Mouse (Mus musculus) MEL (cell line): ENCODE measurements around the gene Gpd1. TPM values are rescaled to one million over a fixed set of nuclear protein-coding genes. Genes with fewer than 3 reads are reported as not detected.

Experiments used
- DNase-seq: peaks from one replicate; pipeline ENCODE4 v3.0.0; 2011; ENCODE audit warnings: low read depth, low spot score
- H3K27ac ChIP-seq: 2 replicates; pipeline ENCODE4 v1.5.1; 2012; ENCODE audit warnings: low read depth, mild to moderate bottlenecking, control low read depth, low read length, moderate library complexity; ENCODE audit not compliant: control insufficient read depth
- H3K27me3 ChIP-seq, 2 experiments: fragments of 150-350 bp in 1 of 2; sonication (generic) in 1 of 2; 2 replicates each; pipeline ENCODE4 v1.6.1; 2012; ENCODE audit warnings: low read length in 2 of 2, mild to moderate bottlenecking in 2 of 2, improper control_type of control experiment in 1 of 2, moderate library complexity in 1 of 2; ENCODE audit not compliant: insufficient read depth in 2 of 2, control insufficient read depth in 1 of 2
- H3K36me3 ChIP-seq, 2 experiments: 2 replicates each; pipeline ENCODE4 v1.6.1; 2012 to 2014; ENCODE audit warnings: low read length in 2 of 2, improper control_type of control experiment in 1 of 2, inconsistent platforms in 1 of 2, mild to moderate bottlenecking in 1 of 2; ENCODE audit not compliant: insufficient read depth in 2 of 2, control insufficient read depth in 1 of 2
- H3K4me1 ChIP-seq, 2 experiments: fragments of 150-350 bp in 1 of 2; sonication (generic) in 1 of 2; 2 replicates each; pipeline ENCODE4 v1.6.1; 2012; ENCODE audit warnings: low read length in 2 of 2, improper control_type of control experiment in 1 of 2, mild to moderate bottlenecking in 1 of 2; ENCODE audit not compliant: insufficient read depth in 2 of 2, control insufficient read depth in 1 of 2
- H3K4me3 ChIP-seq, 2 experiments: fragments of 150-350 bp in 1 of 2; sonication (generic) in 1 of 2; 2 replicates each; pipeline ENCODE4 v1.5.1; 2012; ENCODE audit warnings: low read depth in 2 of 2, low read length in 2 of 2, mild to moderate bottlenecking in 2 of 2, moderate library complexity in 2 of 2, control low read depth in 1 of 2, improper control_type of control experiment in 1 of 2; ENCODE audit not compliant: control insufficient read depth in 1 of 2, insufficient read depth in 1 of 2
- H3K79me2 ChIP-seq: 2 replicates; pipeline ENCODE4 v1.6.1; 2012; ENCODE audit warnings: mild to moderate bottlenecking, low read length, moderate library complexity; ENCODE audit not compliant: control insufficient read depth, poor library complexity, insufficient read depth
- H3K9ac ChIP-seq: 2 replicates; pipeline ENCODE4 v1.6.1; 2012; ENCODE audit warnings: low read depth, mild to moderate bottlenecking, control low read depth, low read length, moderate library complexity; ENCODE audit not compliant: control insufficient read depth, poor library complexity, severe bottlenecking
- H3K9me3 ChIP-seq: fragments of 150-350 bp; sonication (generic); replicated peaks from 2 replicates; pipeline ENCODE4 v1.6.1; 2012; ENCODE audit warnings: mild to moderate bottlenecking, low read length, improper control_type of control experiment, moderate library complexity; ENCODE audit not compliant: insufficient read depth
- BHLHE40 ChIP-seq: IDR thresholded peaks from 2 replicates; pipeline ENCODE4 v1.6.1; 2012; ENCODE audit warnings: low read depth, mild to moderate bottlenecking, inconsistent platforms, low read length, improper control_type of control experiment, borderline replicate concordance
- CTCF ChIP-seq, 3 experiments: IDR thresholded peaks in 2 of 3; conservative IDR thresholded peaks in 1 of 3; 2 replicates each; pipeline ENCODE4 v1.5.1; 2011 to 2012; ENCODE audit warnings: low read length in 3 of 3, low read depth in 2 of 3, mild to moderate bottlenecking in 2 of 3, improper control_type of control experiment in 1 of 3, inconsistent platforms in 1 of 3, mixed read lengths in 1 of 3, moderate library complexity in 1 of 3; ENCODE audit not compliant: control insufficient read depth in 1 of 3, insufficient read depth in 1 of 3, poor library complexity in 1 of 3, severe bottlenecking in 1 of 3
- E2F4 ChIP-seq: IDR thresholded peaks from 2 replicates; pipeline ENCODE4 v1.6.1; 2011; ENCODE audit warnings: low read depth, low read length, improper control_type of control experiment, borderline replicate concordance
- HCFC1 ChIP-seq: IDR thresholded peaks from 2 replicates; pipeline ENCODE4 v1.6.1; 2012; ENCODE audit warnings: low read depth, mild to moderate bottlenecking, inconsistent platforms, low read length, improper control_type of control experiment, moderate library complexity
- MAX ChIP-seq: IDR thresholded peaks from 2 replicates; pipeline ENCODE4 v1.6.1; 2011; ENCODE audit warnings: low read length, improper control_type of control experiment
- MEF2A ChIP-seq: IDR thresholded peaks from 2 replicates; pipeline ENCODE4 v1.6.1; 2014; ENCODE audit warnings: low read depth, mild to moderate bottlenecking, inconsistent platforms, low read length, improper control_type of control experiment; ENCODE audit not compliant: poor library complexity, insufficient replicate concordance, severe bottlenecking; ENCODE audit errors: extremely low read depth
- MXI1 ChIP-seq: IDR thresholded peaks from 2 replicates; pipeline ENCODE4 v1.6.1; 2011; ENCODE audit warnings: mild to moderate bottlenecking, low read depth, low read length, improper control_type of control experiment
- MYB ChIP-seq: IDR thresholded peaks from 2 replicates; pipeline ENCODE4 v1.6.1; 2011; ENCODE audit warnings: mild to moderate bottlenecking, low read depth, low read length, improper control_type of control experiment
- MYC ChIP-seq: IDR thresholded peaks from 2 replicates; pipeline ENCODE4 v1.6.1; 2011; ENCODE audit warnings: low read depth, mild to moderate bottlenecking, low read length, improper control_type of control experiment, moderate library complexity
- NELFE ChIP-seq: IDR thresholded peaks from 2 replicates; pipeline ENCODE4 v1.6.1; 2011; ENCODE audit warnings: low read depth, low read length, improper control_type of control experiment
- NRF1 ChIP-seq: IDR thresholded peaks from 2 replicates; pipeline ENCODE4 v1.6.1; 2014; ENCODE audit warnings: low read depth, mild to moderate bottlenecking, inconsistent platforms, low read length, improper control_type of control experiment, moderate library complexity; ENCODE audit not compliant: poor library complexity, insufficient read depth, severe bottlenecking
- POLR2AphosphoS5 ChIP-seq: IDR thresholded peaks from 2 replicates; pipeline ENCODE4 v1.6.1; 2012; ENCODE audit warnings: low read depth, borderline replicate concordance, mild to moderate bottlenecking, inconsistent platforms, low read length, moderate library complexity, mixed read lengths
- RAD21 ChIP-seq: IDR thresholded peaks from 2 replicates; pipeline ENCODE4 v1.6.1; 2011; ENCODE audit warnings: mild to moderate bottlenecking, low read depth, low read length, improper control_type of control experiment
- SMC3 ChIP-seq: IDR thresholded peaks from 2 replicates; pipeline ENCODE4 v1.6.1; 2011; ENCODE audit warnings: low read depth, low read length, improper control_type of control experiment
- TAL1 ChIP-seq: IDR thresholded peaks from 2 replicates; pipeline ENCODE4 v1.6.1; 2012; ENCODE audit warnings: mild to moderate bottlenecking, inconsistent platforms, low read length, moderate library complexity, mixed read lengths
- UBTF ChIP-seq: IDR thresholded peaks from 2 replicates; pipeline ENCODE4 v1.6.1; 2012; ENCODE audit warnings: low read depth, mild to moderate bottlenecking, inconsistent platforms, low read length, improper control_type of control experiment, moderate library complexity, borderline replicate concordance; ENCODE audit not compliant: insufficient read depth
- ZC3H11A ChIP-seq: IDR thresholded peaks from 2 replicates; pipeline ENCODE4 v1.6.1; 2012; ENCODE audit warnings: low read depth, mild to moderate bottlenecking, inconsistent platforms, low read length, improper control_type of control experiment
- ZKSCAN1 ChIP-seq: IDR thresholded peaks from 2 replicates; pipeline ENCODE4 v1.6.1; 2012; ENCODE audit warnings: low read depth, mild to moderate bottlenecking, inconsistent platforms, low read length, improper control_type of control experiment, moderate library complexity
- ZNF384 ChIP-seq: IDR thresholded peaks from 2 replicates; pipeline ENCODE4 v1.6.1; 2012; ENCODE audit warnings: low read depth, mild to moderate bottlenecking, inconsistent platforms, low read length, improper control_type of control experiment
- polyA plus RNA-seq, 2 experiments: library from polyadenylated mRNA; stranded (reverse) in 1 of 2; unstranded in 1 of 2; fragments of >175 nt in 1 of 2; fragments of >200 nt in 1 of 2; gene quantifications; 2 replicates each; pipeline versions ENCODE4 v1.2.1 to v1.2.4; 2012; ENCODE audit warnings: low replicate concordance in 2 of 2, low read depth in 1 of 2; ENCODE audit not compliant: insufficient read length in 2 of 2, insufficient read depth in 1 of 2, missing spikeins in 1 of 2
- total RNA-seq: library from RNA; depleted of rRNA; stranded (reverse); fragments of 300-350 nt; gene quantifications from 2 replicates; pipeline ENCODE4 v1.2.3, GENCODE M21; 2012

The Gpd1 gene
- total and polyA plus RNA-seq, 3 experiments, result 0.23 to 0.52 TPM; not detected in 1

DNA sequence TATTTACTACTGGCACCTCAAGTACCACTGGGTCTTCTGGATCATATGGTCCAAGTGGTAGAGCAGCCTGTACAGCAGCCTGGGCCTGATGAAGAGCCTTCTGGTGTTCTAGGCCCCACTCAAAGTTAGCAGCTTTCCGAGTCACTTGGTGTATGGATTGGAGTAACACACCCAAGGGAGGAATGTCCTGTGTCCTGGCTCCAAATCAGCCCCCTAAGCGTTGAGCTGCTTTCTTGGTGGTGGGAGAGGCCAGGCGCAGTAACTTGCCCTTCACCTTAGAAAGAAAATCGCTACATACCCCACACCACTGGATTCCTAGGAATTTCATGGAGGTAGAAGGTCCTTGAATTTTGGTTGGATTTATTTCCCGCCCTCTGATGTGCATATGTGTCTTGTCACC lies 33.2 kb upstream of the Gpd1 start:
- Histone ChIP-seq H3K9ac (no peak overlapping the region), H3K79me2 (no peaks in the 10 kb centered on the region), H3K4me1 (no peaks in the 10 kb centered on the region), H3K27me3 (peaks cover 14 to 15% of the 10 kb centered on the region in 2 experiments), H3K27ac (no peak overlapping the region), H3K9me3 (no peaks in the 10 kb centered on the region), H3K36me3 (no peaks in the 10 kb centered on the region), H3K4me3 (no peak overlapping the region)
- TF ChIP-seq MXI1 (no peak), NELFE (no peak), RAD21 (no peak), ZNF384 (no peak), BHLHE40 (no peak), MEF2A (no peak), NRF1 (no peak), MYC (no peak), E2F4 (no peak), MAX (no peak), TAL1 (no peak), POLR2AphosphoS5 (no peak), UBTF (no peak), ZKSCAN1 (no peak)
- DNase-seq, result no peak

DNA sequence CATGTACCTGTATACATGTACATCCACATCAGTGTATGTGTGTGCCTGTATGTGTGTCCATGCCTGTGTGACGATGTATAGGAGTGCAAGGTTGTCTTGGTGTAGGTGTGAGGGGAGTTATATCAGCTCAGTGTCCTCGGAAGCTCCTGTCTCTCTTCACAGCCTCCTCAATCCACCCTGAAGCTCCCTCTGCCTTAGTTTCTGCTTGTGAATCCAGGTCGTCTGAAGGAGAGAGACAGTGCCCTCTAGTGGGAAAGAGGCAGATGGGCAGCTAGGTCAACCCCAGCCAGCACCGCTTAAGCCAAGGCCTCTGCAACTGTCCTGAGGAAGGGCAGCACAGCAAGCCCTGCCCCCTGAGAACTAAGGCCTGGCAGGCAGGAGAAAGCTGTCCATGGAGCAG lies 28.6 kb upstream of the Gpd1 start:
- Histone ChIP-seq H3K79me2 (no peaks in the 10 kb centered on the region), H3K27ac (no peak overlapping the region), H3K9me3 (no peaks in the 10 kb centered on the region), H3K4me3 (no peak overlapping the region)
- TF ChIP-seq RAD21, result peak; percentile 74
- TF ChIP-seq MYB, result no peak
- TF ChIP-seq ZC3H11A, result peak; percentile 75
- TF ChIP-seq SMC3, result peak; percentile 93
- TF ChIP-seq HCFC1, result no peak
- peak; percentile 95 to 98 (median 97) for TF ChIP-seq CTCF (IDR thresholded peaks at IDR 0.05 in 2 of 3, conservative IDR thresholded peaks at IDR 0.05 in 1 of 3; ENCODE audit: control insufficient read depth in 1 of 3, insufficient read depth in 1 of 3, low read depth in 2 of 3, low read length in 3 of 3, poor library complexity in 1 of 3, severe bottlenecking in 1 of 3)
- TF ChIP-seq, all 39 proteins: peak for 4
- Histone ChIP-seq H3K4me1 (no peaks in the 10 kb centered on the region), H3K9ac (no peak overlapping the region), H3K36me3 (no peaks in the 10 kb centered on the region), H3K27me3 (peaks cover 16 to 19% of the 10 kb centered on the region in 2 experiments)
- peak; percentile 78 for DNase-seq
